Mouse (Mus musculus): Measurements from ENCODE around the gene Nup210l. TPM values are rescaled to one million over a fixed set of nuclear protein-coding genes. Genes with fewer than 3 reads are reported as not detected.

The Nup210l gene
- polyA plus RNA-seq, 1 experiment from 2014 or later: 0.08 TPM

DNA sequence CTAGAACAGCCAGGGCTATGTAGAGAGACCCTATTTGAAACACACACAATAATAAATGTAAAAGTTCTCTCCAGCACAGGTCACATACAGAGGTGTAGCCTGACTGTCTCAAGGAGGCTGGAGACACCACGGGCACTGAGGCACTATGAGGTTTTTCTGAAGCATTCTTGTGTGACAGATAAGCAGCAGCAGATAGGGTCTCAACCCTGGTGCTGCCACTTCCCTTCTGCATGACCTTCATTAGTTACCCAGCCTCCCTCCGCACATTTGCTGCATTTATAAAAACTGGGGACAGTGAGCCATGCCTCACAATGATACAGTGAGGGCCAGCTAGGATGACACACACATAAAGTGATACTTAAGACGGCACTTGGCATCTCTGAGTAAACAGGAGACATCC is 119.0 kb downstream of the Nup210l start:
- Histone ChIP-seq H3K4me2 (no peak overlapping the region), H3K27ac (replicated peaks) (no peak overlapping the region), H3K9me3 (replicated peaks) (no peaks in the 10 kb centered on the region), H3K4me3 (replicated peaks) (no peak overlapping the region), H3K4me1 (replicated peaks) (peaks cover 33% of the 10 kb centered on the region), H3K36me3 (replicated peaks) (no peaks in the 10 kb centered on the region), H3K9ac (no peak overlapping the region), H3K27me3 (no peaks in the 10 kb centered on the region; the same call in 1 of the 2 replicates)
- no peak for ATAC-seq (ENCODE audit: insufficient read depth)
- 23% methylated on average over 3 of the region's 3 CpGs for WGBS (ENCODE audit: insufficient replicate concordance)

DNA sequence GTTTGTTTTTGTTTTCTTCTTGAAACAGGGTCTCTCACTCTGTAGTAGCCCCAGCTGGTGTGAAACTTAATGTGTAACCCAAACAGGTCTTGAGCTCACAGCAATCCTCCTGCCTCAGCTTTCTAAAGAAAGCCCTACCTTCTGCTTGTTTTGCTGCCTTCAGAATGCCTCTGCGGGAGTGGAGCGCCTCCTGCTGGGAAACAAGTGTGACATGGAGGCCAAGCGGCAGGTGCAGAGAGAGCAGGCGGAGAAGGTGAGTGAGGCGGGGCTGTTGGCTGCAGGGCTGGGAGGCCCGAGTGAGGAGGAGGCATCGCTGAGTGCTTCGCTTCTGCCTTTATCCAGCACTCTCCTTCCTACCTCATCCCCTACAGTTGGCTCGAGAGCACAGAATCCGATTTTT is 120.4 kb downstream of the Nup210l start:
- no peaks in the 10 kb centered on the region for H3K36me3 ChIP-seq (replicated peaks)
- WGBS (ENCODE audit: insufficient replicate concordance): 69% methylated on average over 10 of the region's 10 CpGs
- no peak overlapping the region for H3K4me2 ChIP-seq
- no peak overlapping the region for H3K9ac ChIP-seq
- no peak for ATAC-seq (ENCODE audit: insufficient read depth)
- no peaks in the 10 kb centered on the region for H3K27me3 ChIP-seq
- H3K9me3 ChIP-seq (replicated peaks): no peaks in the 10 kb centered on the region
- H3K27ac ChIP-seq (replicated peaks): no peak overlapping the region
- peaks cover 33% of the 10 kb centered on the region for H3K4me1 ChIP-seq (replicated peaks)
- H3K4me3 ChIP-seq (replicated peaks): no peak overlapping the region

DNA sequence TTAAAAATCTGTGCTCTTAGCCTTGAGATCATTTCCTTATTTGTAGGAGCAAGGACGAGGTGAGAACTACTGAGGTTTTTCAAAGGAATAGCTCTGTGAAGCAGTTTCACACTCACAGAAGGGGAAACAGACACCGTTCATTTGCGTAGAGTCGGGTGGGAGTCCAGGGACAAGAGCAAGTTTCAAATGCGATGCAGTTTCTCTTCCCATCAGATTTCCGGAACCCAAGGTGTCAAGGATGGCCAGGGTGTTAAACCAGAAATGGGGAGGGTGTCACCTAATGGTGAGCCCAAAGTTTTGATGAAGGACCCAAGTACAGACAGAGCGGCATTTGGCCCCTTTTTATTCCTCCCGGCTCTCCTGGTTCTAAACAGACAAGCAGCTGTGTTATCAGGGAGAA is 127.1 kb downstream of the Nup210l start:
- Histone ChIP-seq H3K9ac (peak overlapping the region; percentile 72), H3K4me2 (peak overlapping the region; percentile 91), H3K9me3 (replicated peaks) (no peaks in the 10 kb centered on the region), H3K4me1 (replicated peaks) (peaks cover 20% of the 10 kb centered on the region), H3K4me3 (replicated peaks) (peak overlapping the region; percentile 79), H3K27ac (replicated peaks) (peak overlapping the region; percentile 85), H3K27me3 (no peaks in the 10 kb centered on the region), H3K36me3 (replicated peaks) (peaks cover 24% of the 10 kb centered on the region)
- WGBS (ENCODE audit: insufficient replicate concordance): 6% methylated on average over 8 of the region's 8 CpGs
- no peak for ATAC-seq (ENCODE audit: insufficient read depth)

DNA sequence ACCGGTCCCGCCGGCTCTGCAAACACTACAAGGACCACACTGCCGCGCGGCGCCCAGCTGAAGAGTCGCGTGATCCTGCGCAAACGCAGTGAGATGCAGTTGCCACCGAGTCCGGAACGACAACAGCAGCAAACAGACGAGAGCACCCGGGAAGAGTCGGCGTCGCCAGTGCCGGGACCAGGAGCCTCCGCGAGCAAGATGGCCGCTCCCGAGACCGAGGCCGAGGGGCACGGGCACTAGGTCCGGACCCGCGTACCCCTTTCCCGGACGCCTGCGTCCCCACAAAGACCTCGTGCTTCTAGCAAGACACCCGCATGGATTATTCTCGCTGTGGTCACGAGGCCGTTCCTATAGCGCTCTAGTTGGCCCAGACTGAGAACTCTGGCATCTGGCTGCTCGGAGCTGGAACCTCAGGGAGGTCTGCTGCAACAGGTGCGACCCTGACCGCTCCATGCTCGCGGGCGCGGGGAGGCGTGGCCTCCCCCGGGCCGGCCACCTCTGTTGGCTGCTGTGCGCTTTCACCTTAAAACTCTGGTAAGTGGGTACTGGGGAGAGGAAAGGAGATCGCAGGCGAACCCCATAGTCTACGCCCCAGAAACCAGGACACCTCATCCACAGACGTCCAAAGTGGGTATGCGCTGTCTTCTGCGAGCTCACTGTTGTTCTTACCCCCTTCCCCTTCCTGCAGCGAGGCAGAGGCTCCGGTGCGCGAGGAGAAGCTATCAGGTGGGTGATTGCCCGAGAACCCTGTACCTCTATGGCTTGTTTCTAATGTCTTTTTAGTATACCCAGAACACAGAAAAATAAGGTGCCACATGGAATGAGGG is 127.8 kb downstream of the Nup210l start, which contains the start of gene Jtb:
Gene Jtb, plus strand, starts transcription at position 91 of the 827 bp plus-strand sequence.
- peak within 1 kb of the TSS; percentile 85 for H3K27ac ChIP-seq (replicated peaks)
- peak; percentile 94 for ATAC-seq (ENCODE audit: insufficient read depth)
- H3K4me1 ChIP-seq (replicated peaks): peaks cover 20% of the 10 kb centered on the region
- peak within 1 kb of the TSS; percentile 91 for H3K4me2 ChIP-seq
- no peaks in the 10 kb centered on the region for H3K27me3 ChIP-seq
- peak within 1 kb of the TSS; percentile 79 for H3K4me3 ChIP-seq (replicated peaks)
- H3K36me3 ChIP-seq (replicated peaks): peaks cover 29% of the 10 kb centered on the region
- H3K9ac ChIP-seq: peak within 1 kb of the TSS; percentile 72
- no peaks in the 10 kb centered on the region for H3K9me3 ChIP-seq (replicated peaks)
- under 1% methylated on average over 61 of the region's 61 CpGs for WGBS (ENCODE audit: insufficient replicate concordance)

DNA sequence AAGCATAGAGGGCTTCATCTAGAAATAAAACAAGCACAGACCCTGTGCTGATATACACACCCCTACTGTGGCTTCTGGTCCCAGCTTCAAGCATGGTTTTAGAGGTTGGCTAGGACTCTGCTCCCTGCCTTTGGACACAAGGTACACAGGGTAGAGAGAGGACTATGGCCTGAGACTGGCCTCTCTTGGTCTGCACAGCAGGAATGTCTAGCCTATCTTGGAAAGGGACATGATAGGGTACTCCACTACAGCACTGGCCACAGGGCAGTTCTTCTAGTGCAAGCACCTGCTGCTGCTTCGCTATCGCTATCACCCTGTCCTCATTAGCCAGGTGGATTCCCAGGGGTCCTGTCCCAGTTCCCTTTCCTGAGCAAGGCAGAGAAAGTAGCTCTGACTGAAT is 137.3 kb downstream of the Nup210l start:
- peaks cover 30% of the 10 kb centered on the region for H3K4me1 ChIP-seq (replicated peaks)
- no peak overlapping the region for H3K27ac ChIP-seq (replicated peaks)
- no peak overlapping the region for H3K4me2 ChIP-seq
- no peaks in the 10 kb centered on the region for H3K9me3 ChIP-seq (replicated peaks)
- peak; percentile 51 for ATAC-seq (ENCODE audit: insufficient read depth)
- 71% methylated on average over 2 of the region's 2 CpGs for WGBS (ENCODE audit: insufficient replicate concordance)
- H3K27me3 ChIP-seq: no peaks in the 10 kb centered on the region
- 0 out of 2 replicates have a peak, but pooled peaks cover 3% of the 10 kb centered on the region for H3K36me3 ChIP-seq (replicated peaks)
- no peak overlapping the region for H3K4me3 ChIP-seq (replicated peaks)
- H3K9ac ChIP-seq: no peak overlapping the region

DNA sequence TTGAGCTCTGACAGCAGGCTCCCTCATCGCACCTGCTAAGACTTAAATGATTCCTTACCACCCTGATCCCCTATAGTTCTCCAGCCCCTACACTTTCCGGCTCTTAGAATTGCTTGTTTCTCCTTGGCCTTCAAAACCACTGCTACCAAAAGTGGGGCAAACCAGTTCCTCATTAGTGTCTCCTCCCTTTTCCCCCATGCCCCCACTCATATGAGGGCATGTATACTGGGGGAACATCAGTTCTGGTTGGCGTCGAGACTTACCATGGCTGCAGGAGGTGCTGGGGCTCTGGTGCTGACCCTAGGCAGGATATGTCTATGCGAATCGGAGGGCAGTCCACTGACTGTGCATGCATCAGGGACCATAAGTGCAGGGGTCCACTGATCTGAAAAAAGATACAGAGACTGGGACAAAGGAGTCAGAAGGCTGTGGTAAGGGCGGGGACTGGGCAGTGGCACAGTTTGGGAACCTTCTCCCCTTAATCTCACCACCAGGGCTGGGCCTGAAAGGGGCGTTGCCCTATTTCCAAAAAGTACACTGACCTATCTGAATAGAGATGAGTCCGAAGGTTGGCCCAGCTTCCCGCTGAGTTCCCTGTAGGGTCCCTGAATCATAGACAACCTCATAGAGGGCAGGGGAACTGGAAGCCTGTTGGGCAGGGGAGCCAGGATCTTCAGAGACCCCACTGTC is 137.9 kb downstream of the Nup210l start:
- Histone ChIP-seq H3K36me3 (replicated peaks) (no peaks in the 10 kb centered on the region), H3K4me1 (replicated peaks) (peaks cover 30% of the 10 kb centered on the region), H3K9me3 (replicated peaks) (no peaks in the 10 kb centered on the region), H3K27ac (replicated peaks) (no peak overlapping the region), H3K4me3 (replicated peaks) (no peak overlapping the region), H3K9ac (no peak overlapping the region), H3K4me2 (no peak overlapping the region), H3K27me3 (no peaks in the 10 kb centered on the region; the same call in 1 of the 2 replicates)
- ATAC-seq (ENCODE audit: insufficient read depth): 0 out of 2 replicates have a peak, but pooled peaks have one; percentile 19
- 55% methylated on average over 10 of the region's 10 CpGs for WGBS (ENCODE audit: insufficient replicate concordance)

DNA sequence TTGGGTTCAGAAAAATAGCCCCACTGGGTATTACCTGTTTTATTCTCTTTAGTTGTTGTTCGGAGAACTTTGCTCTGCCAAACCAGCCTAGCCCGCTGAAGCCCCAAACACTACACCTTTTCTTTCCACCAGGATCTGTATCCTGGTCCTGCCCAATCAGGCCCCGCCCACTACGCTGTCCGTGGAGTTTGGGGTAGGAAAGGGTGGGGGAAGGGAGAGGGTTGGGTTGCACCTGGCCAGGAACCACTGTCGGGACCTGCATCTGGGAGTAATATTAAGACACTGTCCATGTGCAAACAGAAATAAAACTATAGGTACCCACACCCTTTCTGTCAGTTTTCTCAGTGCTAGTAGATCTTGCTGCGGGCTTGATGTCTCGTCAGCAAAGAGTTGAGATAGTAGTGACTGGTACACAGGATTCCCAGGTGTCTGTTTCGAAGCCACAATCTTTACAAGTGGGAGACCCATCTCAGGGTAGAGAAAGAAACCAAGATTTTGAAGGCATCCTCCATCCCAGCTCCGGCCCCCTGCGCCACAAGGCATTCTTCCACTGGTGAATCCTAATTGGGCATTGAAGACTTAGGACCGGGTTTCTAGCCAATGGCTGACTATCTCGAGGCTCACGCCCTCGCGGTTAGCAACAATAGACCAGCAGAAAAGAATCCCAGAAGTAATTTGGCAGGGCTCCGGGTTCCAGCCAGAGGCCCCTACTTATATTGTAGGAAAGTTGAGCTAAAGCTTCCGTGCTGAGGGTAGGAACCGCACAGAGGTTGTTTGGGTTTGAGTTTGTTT is 139.2 kb downstream of the Nup210l start, which contains the start of gene Creb3l4:
Gene Creb3l4, minus strand, starts transcription at position 529 of the 792 bp plus-strand sequence.
- peak within 1 kb of the TSS; percentile 58 for H3K4me2 ChIP-seq
- 34% methylated on average over 19 of the region's 19 CpGs for WGBS (ENCODE audit: insufficient replicate concordance)
- no peak for ATAC-seq (ENCODE audit: insufficient read depth)
- H3K4me3 ChIP-seq (replicated peaks): peak within 1 kb of the TSS; percentile 26
- H3K4me1 ChIP-seq (replicated peaks): peaks cover 38% of the 10 kb centered on the region
- no peak within 1 kb of the TSS for H3K27ac ChIP-seq (replicated peaks)
- no peaks in the 10 kb centered on the region for H3K9me3 ChIP-seq (replicated peaks)
- no peaks in the 10 kb centered on the region; the same call in 1 of the 2 replicates for H3K27me3 ChIP-seq
- H3K9ac ChIP-seq: no peak within 1 kb of the TSS
- no peaks in the 10 kb centered on the region for H3K36me3 ChIP-seq (replicated peaks)

DNA sequence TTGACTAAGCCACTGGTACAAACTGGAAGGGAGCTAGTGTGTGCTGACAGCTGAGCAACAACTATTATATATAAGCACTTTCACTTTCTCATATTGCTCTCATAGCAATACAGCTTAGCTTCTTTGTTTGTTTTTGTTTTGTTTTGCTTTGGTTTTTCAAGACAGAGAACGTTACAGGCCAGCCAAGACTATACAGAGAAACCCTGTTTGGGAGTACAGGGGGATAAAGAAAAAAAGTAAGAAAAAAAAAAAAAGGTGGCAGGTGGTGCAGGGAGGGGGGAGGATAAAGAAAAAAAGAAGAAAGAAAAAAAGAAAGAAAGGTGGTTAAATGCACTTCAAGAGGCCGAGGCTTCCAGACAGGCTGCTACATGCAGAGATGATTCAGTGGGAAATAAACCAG is 141.5 kb downstream of the Nup210l start:
- Histone ChIP-seq H3K9ac (no peak overlapping the region), H3K9me3 (replicated peaks) (no peaks in the 10 kb centered on the region), H3K27me3 (no peaks in the 10 kb centered on the region; the same call in 1 of the 2 replicates), H3K36me3 (replicated peaks) (peaks cover under 1% of the 10 kb centered on the region; the same call in 1 of the 2 replicates), H3K27ac (replicated peaks) (no peak overlapping the region), H3K4me2 (no peak overlapping the region), H3K4me3 (replicated peaks) (no peak overlapping the region), H3K4me1 (replicated peaks) (peaks cover 48% of the 10 kb centered on the region)
- WGBS (ENCODE audit: insufficient replicate concordance): 61% methylated on average over 2 of the region's 2 CpGs
- ATAC-seq (ENCODE audit: insufficient read depth): no peak

DNA sequence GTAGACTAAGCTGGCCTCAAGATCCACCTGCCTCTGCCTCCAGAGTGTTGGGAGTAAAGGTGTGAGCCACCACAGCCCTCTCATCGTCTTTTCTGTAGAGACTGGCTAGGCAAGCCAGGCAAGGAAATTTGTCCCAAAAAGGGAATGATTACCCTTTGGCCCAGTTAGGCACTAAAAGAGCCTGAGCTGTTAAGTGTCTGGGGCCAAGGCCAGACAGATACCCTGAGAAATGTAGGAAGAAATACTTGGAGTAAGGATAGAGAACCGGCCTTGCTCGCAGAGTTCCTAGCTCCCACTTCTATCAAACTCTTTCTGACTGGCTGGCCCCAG is 143.7 kb downstream of the Nup210l start:
- H3K9me3 ChIP-seq (replicated peaks): no peaks in the 10 kb centered on the region
- H3K4me1 ChIP-seq (replicated peaks): peaks cover 37% of the 10 kb centered on the region
- 2% methylated on average over 3 of the region's 3 CpGs for WGBS (ENCODE audit: insufficient replicate concordance)
- H3K27me3 ChIP-seq: no peaks in the 10 kb centered on the region; the same call in 1 of the 2 replicates
- peaks cover 15% of the 10 kb centered on the region for H3K36me3 ChIP-seq (replicated peaks)
- H3K4me2 ChIP-seq: peak overlapping the region; percentile 94
- ATAC-seq (ENCODE audit: insufficient read depth): peak; percentile 27
- H3K9ac ChIP-seq: peak overlapping the region; percentile 69
- H3K4me3 ChIP-seq (replicated peaks): peak overlapping the region; percentile 71
- peak overlapping the region; percentile 79 for H3K27ac ChIP-seq (replicated peaks)

DNA sequence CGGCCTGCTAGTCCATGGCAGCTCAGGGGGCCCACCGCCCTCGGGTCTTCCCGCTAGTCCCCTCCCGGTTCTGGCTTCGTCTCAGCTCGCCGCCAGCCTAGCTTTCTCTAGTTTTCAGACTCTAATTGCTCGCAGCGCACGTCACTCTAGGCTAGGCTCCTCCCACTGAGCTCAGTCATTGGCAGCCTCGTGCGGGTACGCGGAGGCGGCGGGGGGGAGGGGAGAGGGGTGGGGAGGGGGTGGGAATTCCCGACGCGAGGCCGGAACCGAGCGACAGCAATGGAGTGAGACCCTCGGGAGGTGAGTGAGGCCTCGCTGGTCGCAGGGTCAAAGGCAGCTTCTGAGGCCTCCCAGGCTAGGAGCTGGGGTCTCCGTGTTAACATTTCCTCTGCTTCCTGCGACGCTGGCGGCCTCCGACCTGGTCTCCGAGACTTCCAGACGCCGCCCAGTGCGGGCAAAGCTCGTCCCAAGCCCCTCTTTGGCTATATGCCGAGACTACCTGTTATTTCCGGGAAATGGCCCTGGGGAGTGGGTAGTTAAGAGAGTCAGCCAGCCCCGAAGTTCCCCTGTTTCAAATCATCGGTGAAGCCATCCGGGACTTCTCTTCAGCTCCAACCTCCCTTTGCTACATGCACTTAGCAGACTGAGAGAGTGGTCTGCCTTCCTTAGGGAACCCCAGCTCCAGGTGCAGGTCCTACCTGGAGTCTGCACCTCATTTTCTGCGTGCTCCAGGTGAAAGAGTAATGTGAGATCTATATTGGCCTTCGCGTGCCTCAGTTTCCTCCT is 144.2 kb downstream of the Nup210l start, which contains the start of gene Slc39a1:
Gene Slc39a1, plus strand, starts transcription at position 213 of the 786 bp plus-strand sequence.
- no peaks in the 10 kb centered on the region; the same call in 1 of the 2 replicates for H3K27me3 ChIP-seq
- WGBS (ENCODE audit: insufficient replicate concordance): under 1% methylated on average over 44 of the region's 44 CpGs
- peak within 1 kb of the TSS; percentile 71 for H3K4me3 ChIP-seq (replicated peaks)
- peak within 1 kb of the TSS; percentile 79 for H3K27ac ChIP-seq (replicated peaks)
- peaks cover 15% of the 10 kb centered on the region for H3K36me3 ChIP-seq (replicated peaks)
- peaks cover 31% of the 10 kb centered on the region for H3K4me1 ChIP-seq (replicated peaks)
- ATAC-seq (ENCODE audit: insufficient read depth): peak; percentile 88
- no peaks in the 10 kb centered on the region for H3K9me3 ChIP-seq (replicated peaks)
- H3K9ac ChIP-seq: peak within 1 kb of the TSS; percentile 69
- peak within 1 kb of the TSS; percentile 94 for H3K4me2 ChIP-seq
